Mouse (Mus musculus) heart, postnatal 0 days (tissue): ENCODE results near the gene Kat2a.

ENCODE experiments used
- CTCF ChIP-seq: IDR thresholded peaks from 2 replicates; pipeline ENCODE4 v1.5.1; 2016; ENCODE audit warnings: antibody characterized with exemption, control low read depth, low read depth
- EP300 ChIP-seq: IDR thresholded peaks from 2 replicates; pipeline ENCODE4 v1.6.1; 2016; ENCODE audit warnings: antibody characterized with exemption, low read depth

DNA sequence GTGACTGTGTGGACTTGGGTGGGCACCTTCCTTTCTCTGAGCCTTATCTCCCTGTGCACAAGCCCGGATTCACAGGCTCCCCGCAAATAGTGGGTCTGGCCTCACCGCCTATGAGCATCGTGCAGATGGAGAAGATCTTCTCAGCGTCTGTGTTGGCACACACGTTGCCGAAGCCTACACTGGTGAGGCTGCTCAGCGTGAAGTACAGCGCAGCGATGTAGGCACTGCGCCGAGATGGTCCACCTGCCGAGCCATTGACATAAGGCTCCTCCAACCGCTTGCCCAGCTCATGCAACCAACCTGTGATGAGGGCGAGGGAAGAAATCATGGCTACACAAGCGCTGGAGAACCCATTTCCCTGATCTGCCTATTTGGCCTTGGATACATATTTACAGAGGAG, 37.9 kb upstream of the Kat2a start:
- TF ChIP-seq CTCF (no peak), EP300 (no peak)
